Mouse (Mus musculus): ENCODE data around the gene Gm21973. TPM values are rescaled to one million over a fixed set of nuclear protein-coding genes. Genes with fewer than 3 reads are reported as not detected.

Gene Gm21973
- not detected in 3 replicates for total RNA-seq (2017)

DNA sequence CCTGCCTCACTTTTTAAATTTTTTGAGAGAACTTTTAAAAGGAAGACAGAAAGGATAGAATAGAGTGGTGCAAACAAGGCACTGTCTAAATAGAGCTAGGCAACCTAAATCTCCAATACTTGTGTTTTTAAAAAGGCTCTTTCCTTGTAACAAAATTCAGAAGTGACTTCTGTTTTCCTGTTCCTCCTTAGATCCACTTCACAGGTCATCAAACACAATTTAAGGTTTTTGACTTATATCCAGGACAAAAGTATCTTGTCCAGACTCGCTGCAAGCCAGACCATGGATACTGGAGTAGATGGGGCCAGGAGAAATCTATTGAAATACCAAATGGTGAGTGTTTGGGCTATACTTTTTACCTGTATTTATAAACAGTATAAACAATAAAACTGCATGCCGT lies at the start of gene Gm21973:
Gene Gm21973 (plus strand): TSS at position 301 of the 400 bp plus-strand sequence.
- no peak for ATAC-seq (replicated peaks; ENCODE audit: insufficient number of reproducible peaks, low FRiP score, low TSS enrichment, poor library complexity, severe bottlenecking)

GRCm38 (mm10) chr15:10276386-10276785 lies 48.8 kb upstream of the Gm21973 start:
- no peak for ATAC-seq (replicated peaks; ENCODE audit: insufficient number of reproducible peaks, low FRiP score, low TSS enrichment, poor library complexity, severe bottlenecking)

GRCm38 (mm10) chr15:10277461-10277860 lies 47.7 kb upstream of the Gm21973 start:
- ATAC-seq (replicated peaks; ENCODE audit: insufficient number of reproducible peaks, low FRiP score, low TSS enrichment, poor library complexity, severe bottlenecking) = no peak

DNA sequence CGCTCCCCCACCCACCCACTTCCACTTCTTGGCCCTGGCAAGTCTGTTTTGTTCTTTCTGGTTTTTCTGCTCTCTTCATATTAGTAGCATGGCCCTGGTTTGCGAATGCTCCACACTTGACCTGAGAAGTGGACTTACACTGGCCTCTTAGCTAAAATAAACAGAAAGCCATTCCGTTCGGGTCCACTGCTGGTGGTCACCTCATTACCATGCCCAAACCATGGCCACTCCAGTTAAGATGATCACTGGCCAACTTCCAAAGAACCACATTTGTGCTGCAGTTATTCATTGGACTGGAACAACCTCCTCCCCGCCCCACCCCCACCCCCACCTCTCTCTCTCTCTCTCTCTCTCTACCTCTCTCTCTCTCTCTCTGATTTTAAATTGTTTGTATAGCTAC lies 43.6 kb upstream of the Gm21973 start:
- no peak for ATAC-seq (replicated peaks; ENCODE audit: insufficient number of reproducible peaks, low FRiP score, low TSS enrichment, poor library complexity, severe bottlenecking)

DNA sequence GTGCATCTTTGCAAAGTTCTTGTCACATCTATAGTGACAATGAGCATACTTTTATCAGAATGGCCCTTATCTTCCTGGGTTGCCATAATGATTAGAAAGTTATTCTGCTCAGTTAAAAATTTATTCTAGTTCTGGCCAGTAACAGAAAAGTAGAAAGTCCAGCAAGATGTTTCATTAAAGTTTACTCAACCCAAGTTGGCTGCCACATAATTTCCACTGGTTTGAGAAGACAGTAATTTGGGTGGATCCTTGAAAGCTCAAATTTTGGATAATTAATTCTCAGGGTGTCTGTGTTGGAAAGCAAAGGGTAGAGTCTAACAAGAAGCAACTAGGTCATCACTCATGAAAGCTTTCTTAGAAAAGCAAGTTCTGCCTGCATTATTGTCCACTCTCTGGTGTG lies 41.5 kb upstream of the Gm21973 start:
- no peak for ATAC-seq (replicated peaks; ENCODE audit: insufficient number of reproducible peaks, low FRiP score, low TSS enrichment, poor library complexity, severe bottlenecking)

DNA sequence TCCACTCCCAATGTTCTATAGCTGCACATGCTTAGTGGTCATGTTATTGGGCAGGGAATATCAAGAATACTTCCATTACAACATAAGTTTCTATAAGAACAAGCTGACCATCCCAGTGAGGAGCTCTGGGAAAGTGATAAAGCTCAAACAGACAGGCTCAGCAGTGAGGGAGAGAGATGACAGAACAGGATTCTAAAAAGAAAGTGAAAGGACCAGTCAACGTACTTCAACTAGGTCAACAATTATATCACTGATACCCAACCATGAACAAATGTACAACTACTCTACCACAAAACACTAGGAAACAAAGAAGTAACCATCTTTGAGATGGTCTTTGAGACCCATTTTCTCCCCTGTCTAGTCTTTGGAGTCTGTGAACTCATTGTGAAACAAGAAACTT lies 28.6 kb upstream of the Gm21973 start:
- no peak for ATAC-seq (replicated peaks; ENCODE audit: insufficient number of reproducible peaks, low FRiP score, low TSS enrichment, poor library complexity, severe bottlenecking)

- ATAC-seq (replicated peaks; ENCODE audit: insufficient number of reproducible peaks, low FRiP score, low TSS enrichment, poor library complexity, severe bottlenecking) = no peak
Measured at GRCm38 (mm10) chr15:10298058-10298457, 27.1 kb upstream of the Gm21973 start.

DNA sequence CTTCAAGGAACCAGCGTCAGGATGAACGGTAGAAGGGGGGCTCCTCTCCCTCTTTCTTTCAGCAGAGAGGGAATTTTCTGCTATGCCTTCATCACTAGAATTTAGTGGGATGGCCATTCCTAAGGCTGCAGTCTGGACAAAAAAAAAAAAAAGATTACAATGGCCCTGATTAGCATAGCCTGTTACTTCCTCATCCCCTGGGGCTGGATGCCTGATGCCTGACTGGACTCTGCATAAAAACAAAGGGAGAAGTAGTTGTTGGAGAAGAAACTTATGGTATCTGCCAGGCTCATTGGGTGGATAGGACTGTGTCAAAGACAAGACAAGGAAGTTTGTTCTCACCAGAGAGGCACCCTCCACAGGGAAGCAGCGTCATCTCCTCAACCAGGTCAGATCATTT lies 25.7 kb upstream of the Gm21973 start:
- ATAC-seq (replicated peaks; ENCODE audit: insufficient number of reproducible peaks, low FRiP score, low TSS enrichment, poor library complexity, severe bottlenecking) = no peak

DNA sequence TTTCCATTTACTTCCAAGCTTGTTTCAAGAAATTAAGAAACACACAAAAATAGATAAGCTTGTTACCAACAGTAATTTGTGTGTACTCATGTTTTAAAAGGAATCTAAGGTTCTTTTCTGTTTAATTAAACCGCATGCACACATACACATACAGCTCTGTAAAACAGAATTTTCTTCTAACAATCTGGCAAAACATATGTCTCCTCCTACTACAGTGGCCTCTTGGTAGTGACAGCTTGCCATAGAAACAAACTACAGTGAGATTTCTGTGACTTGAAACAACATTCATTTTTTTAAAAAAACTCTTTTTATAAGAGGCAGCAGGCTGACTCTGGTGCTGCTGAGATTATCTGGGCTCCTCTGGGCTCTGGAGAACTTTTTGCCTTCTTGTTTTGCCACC lies 18.7 kb upstream of the Gm21973 start:
- no peak for ATAC-seq (replicated peaks; ENCODE audit: insufficient number of reproducible peaks, low FRiP score, low TSS enrichment, poor library complexity, severe bottlenecking)

DNA sequence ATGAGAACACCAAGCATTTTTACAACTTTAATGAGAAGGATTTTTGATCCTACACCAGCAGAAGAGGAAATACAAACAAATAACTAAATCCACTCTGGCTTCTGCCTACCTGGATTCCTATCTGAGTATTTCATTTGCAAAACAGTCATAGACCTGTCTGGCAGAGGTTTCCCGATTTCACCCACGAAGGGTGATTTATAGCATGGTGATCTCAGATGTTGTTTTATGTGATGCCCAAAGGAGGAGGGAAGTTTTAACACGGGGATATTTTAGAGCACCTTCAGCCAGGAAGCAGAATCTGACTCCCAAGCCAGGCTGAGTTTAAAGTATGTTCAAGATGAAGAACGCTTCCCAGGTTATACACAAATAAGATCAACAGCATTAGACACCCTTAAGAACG lies 13.4 kb upstream of the Gm21973 start:
- no peak for ATAC-seq (replicated peaks; ENCODE audit: insufficient number of reproducible peaks, low FRiP score, low TSS enrichment, poor library complexity, severe bottlenecking)

DNA sequence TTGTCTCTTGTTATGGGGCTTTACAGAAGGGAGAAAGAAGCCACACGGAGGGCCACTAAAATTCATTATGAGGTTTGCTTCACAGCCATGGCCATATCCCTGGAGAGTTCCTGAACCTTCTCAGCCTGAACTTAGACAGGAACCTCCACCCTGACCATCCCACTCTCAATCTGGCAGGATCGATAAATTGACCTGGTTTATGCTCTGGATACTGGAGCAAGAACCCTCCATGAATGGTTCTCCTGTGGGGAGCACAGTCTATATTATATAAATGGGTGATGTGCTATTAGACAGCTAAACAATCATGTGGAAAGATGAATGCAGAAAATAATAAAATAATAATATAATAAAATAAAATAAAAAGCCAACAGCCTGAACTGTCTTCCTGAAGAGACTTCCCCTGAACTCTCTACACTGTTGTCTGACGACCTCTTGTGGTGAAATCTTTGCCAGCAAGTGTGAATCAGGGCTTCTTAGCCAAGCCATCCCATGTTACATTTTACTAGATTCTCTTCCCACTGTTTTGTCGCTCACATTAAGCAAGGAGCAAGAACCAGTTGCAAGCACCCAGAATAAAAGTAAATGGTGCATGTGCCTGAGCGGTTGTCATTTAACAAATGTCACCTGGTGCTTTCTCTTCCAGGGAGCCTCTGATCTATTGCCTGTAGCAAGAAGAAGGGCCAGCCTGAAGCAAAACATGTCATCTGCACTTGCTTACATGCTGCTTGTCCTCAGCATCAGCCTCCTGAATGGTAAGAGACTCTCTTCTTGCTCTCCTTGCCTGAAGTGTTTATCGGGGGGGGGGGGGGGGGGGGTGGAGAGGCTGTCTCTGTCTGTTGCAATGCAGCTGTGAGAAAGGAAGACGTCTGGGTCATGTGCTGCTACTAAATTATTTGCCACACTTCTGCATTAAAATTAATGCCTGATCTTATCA lies 11.4 kb upstream of the Gm21973 start:
- no peak for ATAC-seq (replicated peaks; ENCODE audit: insufficient number of reproducible peaks, low FRiP score, low TSS enrichment, poor library complexity, severe bottlenecking)

DNA sequence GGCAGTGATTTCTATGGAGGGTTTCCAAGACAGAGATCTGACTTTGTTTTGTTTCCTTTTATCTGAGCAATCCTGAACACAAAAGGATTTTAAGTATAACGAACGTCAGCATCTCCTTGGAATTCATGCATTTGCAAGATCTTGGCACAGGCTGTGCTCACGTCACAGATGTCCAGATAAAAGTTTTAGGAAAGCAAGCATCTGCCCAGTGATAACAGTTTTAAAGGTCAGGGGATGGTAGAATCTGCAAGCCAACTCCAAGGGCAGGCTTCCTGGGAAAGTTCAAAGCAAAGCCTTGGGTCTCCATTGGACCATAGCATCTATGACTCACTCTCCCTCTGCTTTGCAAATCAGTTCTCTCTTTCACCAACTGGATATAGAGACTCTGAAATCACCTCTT lies 5.4 kb downstream of the Gm21973 start:
- ATAC-seq (replicated peaks; ENCODE audit: insufficient number of reproducible peaks, low FRiP score, low TSS enrichment, poor library complexity, severe bottlenecking) = no peak

- ATAC-seq (replicated peaks; ENCODE audit: insufficient number of reproducible peaks, low FRiP score, low TSS enrichment, poor library complexity, severe bottlenecking) = no peak
Measured at GRCm38 (mm10) chr15:10332566-10332965, 7.4 kb downstream of the Gm21973 start.

DNA sequence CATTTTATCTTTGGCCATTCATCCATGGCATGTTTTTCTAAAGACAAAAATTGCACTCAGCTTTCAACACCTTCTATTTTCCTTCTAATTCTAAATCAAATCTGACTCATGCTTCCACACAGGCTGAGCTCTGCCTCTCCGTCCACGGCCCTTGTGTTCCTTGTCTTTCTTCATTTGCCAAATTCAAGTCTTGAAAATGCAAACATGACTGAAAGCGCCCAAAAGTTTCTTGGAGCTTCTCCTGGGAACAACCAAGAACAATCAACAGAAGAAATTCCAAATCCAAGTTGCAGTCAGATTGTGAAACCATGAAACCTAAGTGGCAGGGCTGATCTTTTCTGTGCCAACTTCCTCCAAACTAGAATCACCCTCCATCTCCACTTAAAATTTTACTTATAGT lies 13.4 kb downstream of the Gm21973 start:
- ATAC-seq (replicated peaks; ENCODE audit: insufficient number of reproducible peaks, low FRiP score, low TSS enrichment, poor library complexity, severe bottlenecking) = no peak

DNA sequence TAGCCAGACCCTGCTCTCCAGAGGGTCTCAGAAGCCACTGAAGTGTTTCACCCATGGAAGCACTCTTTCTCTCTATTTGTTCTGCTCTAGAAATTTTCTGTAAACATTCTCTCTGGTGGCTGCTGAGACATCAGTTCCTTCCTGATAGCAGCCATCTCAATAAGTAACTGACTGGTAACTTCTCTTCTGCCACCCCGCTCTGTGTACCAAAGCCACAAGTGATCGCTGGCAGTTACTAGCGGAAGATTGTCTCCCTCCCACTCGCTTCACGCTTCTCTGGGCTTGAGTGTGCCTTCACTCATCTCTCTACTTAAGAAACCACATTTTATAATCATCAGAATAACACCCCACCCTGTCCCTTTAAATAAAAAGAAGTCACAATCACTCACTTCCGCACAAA lies 21.9 kb downstream of the Gm21973 start:
- no peak for ATAC-seq (replicated peaks; ENCODE audit: insufficient number of reproducible peaks, low FRiP score, low TSS enrichment, poor library complexity, severe bottlenecking)

- no peak for ATAC-seq (replicated peaks; ENCODE audit: insufficient number of reproducible peaks, low FRiP score, low TSS enrichment, poor library complexity, severe bottlenecking)
Measured at GRCm38 (mm10) chr15:10358039-10358948, 33.1 kb downstream of the Gm21973 start, which contains the start of gene Agxt2. Agxt2 (plus strand) TSS chr15:10358532.

DNA sequence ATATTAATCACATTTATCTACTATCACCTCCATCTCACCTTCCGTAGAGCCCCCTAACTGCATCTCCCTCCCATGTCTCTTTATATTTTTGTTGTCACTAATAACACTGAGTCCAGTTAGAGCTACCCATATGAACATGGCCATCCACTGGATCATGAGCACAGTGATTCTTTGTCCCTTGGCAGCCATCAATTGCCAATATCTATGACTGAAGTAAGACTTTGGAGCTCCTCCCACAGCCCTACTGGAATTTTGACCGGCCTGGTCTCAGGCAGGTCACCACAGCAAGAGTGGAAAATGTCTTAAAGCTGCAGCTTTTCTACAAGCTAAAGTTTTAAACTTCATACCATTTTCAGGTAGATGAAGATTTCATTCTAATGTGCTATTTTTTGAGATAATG lies 41.2 kb downstream of the Gm21973 start:
- no peak for ATAC-seq (replicated peaks; ENCODE audit: insufficient number of reproducible peaks, low FRiP score, low TSS enrichment, poor library complexity, severe bottlenecking)

DNA sequence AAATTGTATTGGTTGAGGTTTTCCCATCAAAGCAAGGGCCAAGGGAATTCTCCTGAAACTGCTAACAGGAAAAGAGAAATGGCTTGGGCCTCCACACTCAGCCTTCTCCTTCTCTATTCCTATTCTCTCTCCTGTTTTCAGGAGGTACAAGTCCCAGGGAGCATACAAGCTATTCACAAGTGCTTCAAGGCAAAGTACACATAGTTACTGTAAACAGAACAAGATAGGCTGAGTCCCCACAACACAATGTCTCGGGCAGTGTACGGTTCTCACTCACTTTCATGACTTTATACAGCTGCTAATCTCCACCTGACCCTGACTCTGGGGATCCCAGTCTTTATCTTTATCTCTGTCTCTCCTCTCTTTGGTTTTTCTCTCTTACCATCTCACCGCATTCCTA lies 50.2 kb downstream of the Gm21973 start:
- no peak for ATAC-seq (replicated peaks; ENCODE audit: insufficient number of reproducible peaks, low FRiP score, low TSS enrichment, poor library complexity, severe bottlenecking)

GRCm38 (mm10) chr15:10378338-10378959 lies 53.3 kb downstream of the Gm21973 start:
- no peak for ATAC-seq (replicated peaks; ENCODE audit: insufficient number of reproducible peaks, low FRiP score, low TSS enrichment, poor library complexity, severe bottlenecking)

Measured in monocyte, adult 5-6 weeks (primary cell).